Mouse (Mus musculus): Measurements from ENCODE around the gene Fbxo21.

DNA sequence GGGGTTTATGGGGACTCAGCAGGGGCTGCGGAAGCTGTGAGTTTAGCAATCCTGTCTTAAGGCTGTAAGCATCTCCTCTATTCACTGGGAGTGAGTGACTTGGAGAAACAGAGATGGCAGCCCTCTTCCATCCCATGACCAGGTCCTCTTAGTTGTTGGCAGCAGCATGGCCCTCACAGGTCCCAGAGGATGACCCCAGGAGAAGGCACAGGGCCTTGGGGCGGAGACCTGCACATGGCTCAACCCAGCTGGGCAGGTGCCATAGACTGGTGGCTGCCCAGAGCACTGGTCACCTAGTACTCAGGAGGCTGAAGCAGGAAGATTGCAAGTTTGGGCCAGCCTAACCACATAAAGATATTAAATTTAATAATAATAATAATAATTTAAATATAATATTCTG is 39.1 kb downstream of the Fbxo21 start:
- TF ChIP-seq GATA1 (IDR thresholded peaks at IDR 0.05; ENCODE audit: low read length) (no peak), TAL1 (IDR thresholded peaks at IDR 0.05; ENCODE audit: low read length) (no peak)
